Mouse (Mus musculus): ENCODE data around the gene Zdhhc1. TPM values are rescaled to one million over a fixed set of nuclear protein-coding genes. Genes with fewer than 3 reads are reported as not detected.

The Zdhhc1 gene
- polyA plus RNA-seq, 1 experiment = 15.0 TPM

GRCm38 (mm10) chr8:105466700-105467291 lies 29.9 kb downstream of the Zdhhc1 start:
- WGBS = 73% methylated on average over 7 of the region's 7 CpGs

DNA sequence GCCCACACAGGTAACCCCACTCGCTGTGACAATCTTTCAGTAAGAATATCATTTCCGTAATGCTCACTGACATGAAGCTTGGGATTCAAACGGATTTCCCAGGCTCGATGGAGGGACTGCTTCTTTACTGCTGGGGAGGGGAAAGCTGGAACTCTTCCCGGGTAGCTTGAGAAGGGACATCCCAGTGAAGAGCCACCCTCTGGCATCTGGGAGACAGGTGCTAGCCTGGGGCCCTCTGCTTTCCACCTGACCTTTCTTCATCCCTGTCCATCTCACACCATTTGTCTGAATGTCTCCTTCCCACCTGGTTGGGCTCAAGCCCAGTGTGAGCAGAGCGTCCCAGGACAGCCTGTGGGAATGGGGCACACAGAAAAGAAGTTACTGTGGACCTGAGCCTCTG lies 30.5 kb downstream of the Zdhhc1 start:
- no peak for DNase-seq (ENCODE audit: low read depth, low spot score)
- WGBS = 81% methylated on average over 6 of the region's 6 CpGs

More at GRCm38 (mm10) chr8:105466700-105467291, 29.9 kb downstream of the Zdhhc1 start:
- no peak for DNase-seq (ENCODE audit: low read depth, low spot score)

- DNase-seq (ENCODE audit: low read depth, low spot score) = no peak
- 66% methylated on average over 7 of the region's 7 CpGs for WGBS
Measured at GRCm38 (mm10) chr8:105464595-105464994, 32.1 kb downstream of the Zdhhc1 start.

DNA sequence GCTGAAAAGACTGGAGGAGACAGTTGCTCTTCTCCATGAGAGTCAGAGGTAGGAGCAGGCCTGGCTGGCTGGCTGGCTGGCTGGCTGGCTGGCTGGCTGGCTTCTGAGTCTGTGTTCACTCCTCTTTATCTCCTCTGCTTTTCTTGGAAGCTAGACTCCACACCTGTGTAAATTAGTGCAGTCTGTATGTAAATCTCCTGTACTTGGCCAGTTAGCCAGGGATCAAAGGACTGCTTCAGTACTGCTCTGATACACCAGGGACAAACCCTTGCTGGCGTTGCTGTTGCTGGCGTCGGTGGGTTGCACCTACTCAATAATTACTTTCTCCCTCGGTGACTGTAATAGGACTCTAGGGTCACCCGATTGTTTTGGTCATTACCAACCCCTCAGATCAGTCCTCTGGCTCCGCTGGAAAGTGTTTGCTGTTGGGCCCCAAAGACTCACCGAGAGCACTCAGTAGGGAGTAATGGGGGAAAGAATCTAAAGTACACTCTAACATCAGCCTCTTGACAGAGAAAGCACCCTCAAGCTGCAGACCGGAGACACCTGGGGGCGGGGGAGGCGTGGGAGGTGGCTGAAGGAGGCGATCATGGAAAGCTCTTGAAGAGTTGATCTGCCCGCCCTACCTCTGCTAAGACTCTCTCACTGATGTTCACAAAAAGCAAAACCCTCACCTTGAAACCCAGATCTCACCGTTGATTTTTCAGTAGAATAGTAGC lies 35.5 kb downstream of the Zdhhc1 start:
- DNase-seq (ENCODE audit: low read depth, low spot score) = no peak
- WGBS = 54% methylated on average over 13 of the region's 13 CpGs

DNA sequence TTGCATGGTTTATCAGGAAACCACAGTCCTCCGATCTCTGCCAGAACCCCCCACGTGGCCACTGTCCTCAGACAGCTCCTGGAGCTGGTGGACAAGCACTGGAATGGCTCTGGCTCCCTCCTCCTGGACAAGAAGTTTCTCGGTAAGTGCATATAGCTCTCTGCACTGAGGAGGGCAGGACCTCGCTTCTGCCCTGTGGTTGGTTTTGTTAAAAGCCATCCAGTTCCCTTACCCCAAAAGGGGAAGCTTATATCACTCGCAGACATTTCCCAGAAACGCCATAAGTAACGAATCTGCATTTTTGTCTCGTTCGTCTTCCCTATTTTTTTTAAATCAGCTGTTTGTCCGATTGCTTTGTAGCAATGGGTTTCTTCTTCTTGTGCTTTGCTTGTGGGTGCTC lies 41.5 kb downstream of the Zdhhc1 start:
- DNase-seq (ENCODE audit: low read depth, low spot score) = no peak

GRCm38 (mm10) chr8:105454088-105454487 lies 42.6 kb downstream of the Zdhhc1 start:
- DNase-seq (ENCODE audit: low read depth, low spot score) = no peak
- 56% methylated on average over 5 of the region's 5 CpGs for WGBS

More for the DNA sequence above, 41.5 kb downstream of the Zdhhc1 start:
- WGBS = 53% methylated on average over 10 of the region's 10 CpGs

DNA sequence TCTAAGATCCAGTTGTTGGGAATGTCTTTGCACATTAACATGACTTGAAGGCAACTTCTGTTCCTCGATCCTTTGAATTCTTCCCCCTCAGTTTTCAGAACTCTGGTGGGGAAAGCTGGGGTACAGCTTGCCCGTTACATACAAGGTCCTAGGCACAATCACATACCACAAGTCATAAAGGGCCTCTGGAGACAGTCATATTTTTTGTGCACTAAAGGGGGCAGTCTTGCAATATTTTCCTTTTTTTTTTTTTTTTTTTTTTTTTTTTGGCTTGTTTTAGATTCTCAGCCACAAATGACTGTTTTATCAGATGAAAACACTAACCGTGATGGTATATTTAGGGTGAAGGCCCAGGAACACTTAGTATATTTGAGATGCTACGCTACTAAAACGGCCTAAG lies 43.4 kb downstream of the Zdhhc1 start:
- WGBS = 54% methylated on average over 5 of the region's 5 CpGs
- DNase-seq (ENCODE audit: low read depth, low spot score) = no peak

- DNase-seq (ENCODE audit: low read depth, low spot score) = no peak
- WGBS = 56% methylated on average over 15 of the region's 15 CpGs
Measured at GRCm38 (mm10) chr8:105451903-105452603, 44.6 kb downstream of the Zdhhc1 start.

DNA sequence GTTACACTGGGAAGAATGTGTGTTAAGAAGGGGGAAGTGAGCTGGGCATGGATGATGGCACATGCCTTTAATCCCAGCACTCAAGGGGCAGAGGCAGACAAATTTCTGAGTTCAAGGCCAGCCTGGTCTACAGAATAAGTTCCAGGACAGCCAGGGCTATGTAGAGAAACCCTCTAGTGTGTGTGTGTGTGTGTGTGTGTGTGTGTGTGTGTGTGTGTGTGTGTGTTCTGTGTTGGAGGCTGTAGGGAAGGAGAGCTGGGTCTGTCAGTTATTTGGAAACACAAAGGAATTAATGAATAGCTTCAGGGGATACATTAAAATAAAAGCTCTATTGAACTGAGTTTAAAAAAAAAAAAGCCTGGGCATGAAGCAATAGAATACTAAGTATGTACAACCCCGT lies 45.7 kb downstream of the Zdhhc1 start:
- WGBS = 62% methylated on average over 1 of the region's 1 CpGs
- DNase-seq (ENCODE audit: low read depth, low spot score) = no peak

GRCm38 (mm10) chr8:105448596-105448995 lies 48.1 kb downstream of the Zdhhc1 start:
- no peak for DNase-seq (ENCODE audit: low read depth, low spot score)
- WGBS = 42% methylated on average over 5 of the region's 5 CpGs

DNA sequence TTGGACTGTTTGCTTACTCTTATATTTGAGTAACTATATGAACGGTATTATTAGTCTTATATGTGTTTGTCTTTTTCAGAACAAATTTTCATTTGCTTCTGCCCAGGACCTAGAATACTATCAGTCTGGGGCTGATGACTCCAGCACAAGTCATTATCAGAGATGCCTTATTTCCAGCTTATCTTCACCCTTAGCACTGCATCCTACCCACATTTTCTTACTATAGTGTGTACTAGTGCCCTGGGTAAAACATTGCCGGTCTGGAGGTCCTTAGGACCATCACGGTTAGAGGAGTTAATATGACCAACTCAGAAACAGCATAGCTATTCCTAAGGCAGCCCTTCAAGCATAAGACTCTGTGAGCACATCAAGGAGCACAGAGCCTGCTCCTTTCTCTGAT lies 48.5 kb downstream of the Zdhhc1 start:
- WGBS = 82% methylated on average over 3 of the region's 3 CpGs

GRCm38 (mm10) chr8:105446127-105446552 lies 50.6 kb downstream of the Zdhhc1 start:
- 46% methylated on average over 4 of the region's 4 CpGs for WGBS
- no peak for DNase-seq (ENCODE audit: low read depth, low spot score)

More for the DNA sequence above, 48.5 kb downstream of the Zdhhc1 start:
- no peak for DNase-seq (ENCODE audit: low read depth, low spot score)

DNA sequence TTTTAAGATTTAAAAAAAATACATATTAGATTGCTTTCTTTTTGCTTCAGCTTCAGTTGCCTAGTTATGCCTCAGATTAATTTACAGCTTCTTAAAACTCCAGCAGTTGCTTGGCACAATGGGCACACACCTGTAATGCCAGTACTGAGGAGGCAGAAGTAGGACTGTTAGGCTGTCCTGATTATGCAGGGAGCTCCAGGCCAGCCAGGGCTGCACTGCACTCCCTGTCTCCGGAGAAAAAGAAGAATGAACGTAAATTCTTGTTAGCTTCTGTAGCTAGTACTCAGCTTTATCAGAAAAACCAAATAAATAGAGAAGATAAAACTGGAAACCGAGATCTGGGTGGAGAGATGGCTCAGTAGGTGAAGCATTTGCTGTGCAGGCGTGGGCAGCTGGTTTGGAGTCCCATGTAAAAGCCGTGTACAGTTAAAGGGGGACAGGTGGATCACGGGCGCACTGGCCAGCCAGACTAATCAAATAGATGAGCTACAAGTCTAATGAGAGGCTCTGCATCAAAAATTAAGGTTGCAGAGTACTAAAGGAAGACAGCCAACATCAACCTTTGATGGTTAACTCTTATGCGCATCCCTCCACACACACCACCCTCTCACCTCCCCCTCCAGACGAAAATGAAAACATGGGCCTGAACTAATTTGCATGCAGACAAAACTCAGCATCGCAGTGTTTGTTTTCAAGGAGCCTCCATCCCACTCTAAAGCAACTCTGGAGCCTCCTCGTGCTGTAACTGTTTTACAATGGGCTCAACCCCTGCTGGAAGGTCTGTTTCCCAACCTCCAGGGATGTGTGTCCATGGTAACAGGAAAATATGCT lies 51.2 kb downstream of the Zdhhc1 start:
- WGBS = 48% methylated on average over 11 of the region's 11 CpGs
- no peak for DNase-seq (ENCODE audit: low read depth, low spot score)

DNA sequence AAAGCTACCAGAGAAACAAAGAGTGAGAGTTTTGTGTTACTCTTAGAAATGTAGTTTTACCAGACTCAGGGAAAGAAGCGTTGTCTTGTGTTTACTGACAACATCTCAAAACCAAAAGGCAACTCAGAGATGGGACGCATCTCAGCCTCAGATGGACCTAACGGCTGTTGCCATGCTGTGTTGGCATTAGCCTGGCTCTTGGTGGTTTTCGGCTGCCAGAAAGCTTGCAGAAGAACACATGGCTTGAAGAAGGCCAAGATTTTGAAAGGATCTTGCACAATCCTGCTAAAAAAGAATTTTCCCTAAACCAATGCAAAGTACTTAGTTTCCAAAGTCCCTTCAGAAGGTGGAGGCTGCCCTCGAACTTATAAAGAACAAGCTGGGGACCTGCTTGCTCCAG lies 54.0 kb downstream of the Zdhhc1 start:
- DNase-seq (ENCODE audit: low read depth, low spot score) = no peak
- 94% methylated on average over 5 of the region's 5 CpGs for WGBS

DNA sequence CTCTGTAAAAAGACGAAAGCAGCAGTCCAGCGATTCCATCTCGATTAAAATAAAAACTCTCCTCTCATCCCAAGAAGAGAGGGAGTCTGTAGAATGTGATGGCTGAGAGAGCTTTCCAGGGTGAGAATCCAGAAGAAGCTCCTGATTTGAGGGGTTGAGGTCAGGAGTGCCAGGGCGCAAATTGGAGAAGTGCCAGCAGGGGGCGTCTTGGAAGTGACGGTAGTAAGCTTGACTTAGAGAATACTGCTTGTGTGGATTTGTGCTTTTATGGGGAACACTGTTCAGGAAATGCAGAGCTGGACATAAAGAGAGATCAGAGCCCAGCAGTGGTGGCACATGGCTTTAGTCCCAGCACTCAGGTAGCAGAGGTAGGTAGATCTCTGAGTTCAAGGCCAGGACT lies 55.3 kb downstream of the Zdhhc1 start:
- no peak for DNase-seq (ENCODE audit: low read depth, low spot score)
- 9% methylated on average over 6 of the region's 6 CpGs for WGBS

GRCm38 (mm10) chr8:105438865-105439264 lies 57.8 kb downstream of the Zdhhc1 start:
- 44% methylated on average over 5 of the region's 5 CpGs for WGBS
- DNase-seq (ENCODE audit: low read depth, low spot score) = no peak

GRCm38 (mm10) chr8:105437078-105437748 lies 59.5 kb downstream of the Zdhhc1 start:
- 58% methylated on average over 5 of the region's 5 CpGs for WGBS
- DNase-seq (ENCODE audit: low read depth, low spot score) = no peak

- 73% methylated on average over 5 of the region's 5 CpGs for WGBS
- DNase-seq (ENCODE audit: low read depth, low spot score) = no peak
Measured at GRCm38 (mm10) chr8:105436218-105436617, 60.5 kb downstream of the Zdhhc1 start.

DNA sequence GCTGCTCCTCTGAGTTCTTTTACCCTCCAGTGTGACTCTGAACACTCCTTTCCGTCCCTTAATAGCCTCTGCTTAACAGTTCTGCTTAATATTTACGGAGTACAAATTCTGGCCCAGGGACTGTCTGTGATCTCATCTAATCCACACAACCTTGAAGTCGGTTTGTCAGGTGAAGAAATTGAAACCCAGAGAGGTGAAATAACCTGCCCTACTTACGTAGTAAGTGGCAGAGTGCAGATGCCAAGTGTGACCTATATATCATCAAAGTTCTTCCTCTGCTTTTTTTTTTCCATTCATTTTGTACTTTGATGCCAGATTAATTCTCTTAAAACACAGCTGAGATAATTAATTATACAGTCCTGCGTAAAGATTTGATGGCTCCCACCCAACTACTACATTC lies 62.6 kb downstream of the Zdhhc1 start:
- 50% methylated on average over 5 of the region's 5 CpGs for WGBS
- DNase-seq (ENCODE audit: low read depth, low spot score) = no peak

Data from large intestine, adult 2 months (tissue).